Mouse (Mus musculus): ENCODE data around the gene Vmn1r59.
"Not testable (repeated sequence)": the region's sequence is repeated elsewhere in the genome, so short reads cannot be mapped to it uniquely, and the experiment has no call there.

Vmn1r59 gene

GRCm38 (mm10) chr7:5456674-5457073, at the start of gene Vmn1r59:
TSS of gene Vmn1r59 (minus strand) at chr7:5456774.
- DNase-seq = no peak

GRCm38 (mm10) chr7:5493856-5494255, 37.3 kb upstream of the Vmn1r59 start, which contains the start of gene Vmn2r28:
TSS of gene Vmn2r28 (minus strand) at chr7:5493956.
- not testable (repeated sequence) for DNase-seq

- not testable (repeated sequence) for DNase-seq
Measured at GRCm38 (mm10) chr7:5454011-5454410, 2.6 kb downstream of the Vmn1r59 start.

GRCm38 (mm10) chr7:5448627-5449026, 7.9 kb downstream of the Vmn1r59 start:
- DNase-seq = no peak

GRCm38 (mm10) chr7:5413296-5413695, 43.3 kb downstream of the Vmn1r59 start, which contains the start of gene Vmn1r58:
TSS of gene Vmn1r58 (minus strand) at chr7:5413396.
- DNase-seq = not testable (repeated sequence)

- DNase-seq = no peak
Measured at GRCm38 (mm10) chr7:5406201-5406600, 50.4 kb downstream of the Vmn1r59 start.

All from thymus, adult 18-20 months (tissue).